Mouse (Mus musculus): Measurements from ENCODE around the gene P2ry6.

- TF ChIP-seq CTCF (IDR thresholded peaks at IDR 0.05; ENCODE audit: low read depth, low read length) (no peak), POLR2A (IDR thresholded peaks at IDR 0.05; ENCODE audit: extremely low read depth, insufficient read depth, low read length) (no peak)
Measured at GRCm38 (mm10) chr7:100926311-100926923, 48.0 kb downstream of the P2ry6 start.
